Mouse (Mus musculus) ES-E14 (cell line): ENCODE data around the gene Tekt5. TPM values are rescaled to one million over a fixed set of nuclear protein-coding genes. Genes with fewer than 3 reads are reported as not detected.

Source experiments
- DNase-seq: peaks from one replicate; pipeline ENCODE4 v3.0.0-alpha.2; 2013; ENCODE audit warnings: low read depth, low spot score
- H3K27ac ChIP-seq: 2 replicates; pipeline ENCODE4 v1.5.1; 2012; ENCODE audit warnings: low read depth, mild to moderate bottlenecking, low read length, moderate library complexity, mixed read lengths; ENCODE audit not compliant: poor library complexity, insufficient read depth, severe bottlenecking
- H3K36me3 ChIP-seq: 2 replicates; pipeline ENCODE4 v1.6.1; 2012; ENCODE audit warnings: mild to moderate bottlenecking, low read length, moderate library complexity, mixed read lengths; ENCODE audit not compliant: control insufficient read depth, poor library complexity, insufficient read depth, severe bottlenecking
- H3K4me1 ChIP-seq, 2 experiments: fragments of 150-350 bp in 1 of 2; sonication (generic) in 1 of 2; 2 replicates each; pipeline ENCODE4 v1.6.1; 2012; ENCODE audit warnings: low read length in 2 of 2, mild to moderate bottlenecking in 1 of 2, mixed read lengths in 1 of 2; ENCODE audit not compliant: control insufficient read depth in 2 of 2, insufficient read depth in 2 of 2, poor library complexity in 1 of 2
- H3K4me3 ChIP-seq, 2 experiments: fragments of 150-350 bp in 1 of 2; sonication (generic) in 1 of 2; 2 replicates each; pipeline ENCODE4 v1.5.1; 2012; ENCODE audit warnings: low read length in 2 of 2, low read depth in 1 of 2, mild to moderate bottlenecking in 1 of 2, mixed read lengths in 1 of 2; ENCODE audit not compliant: insufficient read depth in 1 of 2, poor library complexity in 1 of 2, severe bottlenecking in 1 of 2
- H3K9ac ChIP-seq: 2 replicates; pipeline ENCODE4 v1.6.1; 2012; ENCODE audit warnings: low read depth, mild to moderate bottlenecking, low read length, mixed read lengths; ENCODE audit not compliant: poor library complexity, insufficient read depth, severe bottlenecking
- H3K9me3 ChIP-seq: fragments of 150-350 bp; sonication (generic); 2 replicates; pipeline ENCODE4 v1.6.1; 2012; ENCODE audit warnings: low read depth, mild to moderate bottlenecking, low read length; ENCODE audit not compliant: control insufficient read depth, insufficient read depth
- CHD2 ChIP-seq: IDR thresholded peaks from 2 replicates; pipeline ENCODE4 v1.6.1; 2014; ENCODE audit warnings: mild to moderate bottlenecking, low read depth, low read length, inconsistent platforms
- HCFC1 ChIP-seq: IDR thresholded peaks from 2 replicates; pipeline ENCODE4 v1.6.1; 2012; ENCODE audit warnings: low read length, inconsistent platforms, borderline replicate concordance; ENCODE audit not compliant: insufficient read depth
- MAFK ChIP-seq: IDR thresholded peaks from 2 replicates; pipeline ENCODE4 v1.6.1; 2014; ENCODE audit warnings: mild to moderate bottlenecking, low read depth, low read length, inconsistent platforms; ENCODE audit not compliant: insufficient read depth
- ZC3H11A ChIP-seq: IDR thresholded peaks from 2 replicates; pipeline ENCODE4 v1.6.1; 2012; ENCODE audit warnings: low read depth, mild to moderate bottlenecking, inconsistent platforms, low read length, borderline replicate concordance
- ZNF384 ChIP-seq: IDR thresholded peaks from 2 replicates; pipeline ENCODE4 v1.6.1; 2012; ENCODE audit warnings: low read depth, low read length, inconsistent platforms
- in situ Hi-C, 2 experiments: fragments of 600-800 bp; cut with MboI; formaldehyde crosslinking; loops; one replicate each; pipeline ENCODE4 v1.15.1; 2025; ENCODE audit warnings: low sequenced_read_pairs in 2 of 2, inconsistent platforms in 1 of 2; ENCODE audit not compliant: unreplicated experiment in 2 of 2
- total RNA-seq: library from RNA; depleted of rRNA; stranded (reverse); fragments of 300-350 nt; gene quantifications from 2 replicates; pipeline ENCODE4 v1.2.3, GENCODE M21; 2012

The Tekt5 gene
- total RNA-seq, 1 experiment = 0.22 TPM

DNA sequence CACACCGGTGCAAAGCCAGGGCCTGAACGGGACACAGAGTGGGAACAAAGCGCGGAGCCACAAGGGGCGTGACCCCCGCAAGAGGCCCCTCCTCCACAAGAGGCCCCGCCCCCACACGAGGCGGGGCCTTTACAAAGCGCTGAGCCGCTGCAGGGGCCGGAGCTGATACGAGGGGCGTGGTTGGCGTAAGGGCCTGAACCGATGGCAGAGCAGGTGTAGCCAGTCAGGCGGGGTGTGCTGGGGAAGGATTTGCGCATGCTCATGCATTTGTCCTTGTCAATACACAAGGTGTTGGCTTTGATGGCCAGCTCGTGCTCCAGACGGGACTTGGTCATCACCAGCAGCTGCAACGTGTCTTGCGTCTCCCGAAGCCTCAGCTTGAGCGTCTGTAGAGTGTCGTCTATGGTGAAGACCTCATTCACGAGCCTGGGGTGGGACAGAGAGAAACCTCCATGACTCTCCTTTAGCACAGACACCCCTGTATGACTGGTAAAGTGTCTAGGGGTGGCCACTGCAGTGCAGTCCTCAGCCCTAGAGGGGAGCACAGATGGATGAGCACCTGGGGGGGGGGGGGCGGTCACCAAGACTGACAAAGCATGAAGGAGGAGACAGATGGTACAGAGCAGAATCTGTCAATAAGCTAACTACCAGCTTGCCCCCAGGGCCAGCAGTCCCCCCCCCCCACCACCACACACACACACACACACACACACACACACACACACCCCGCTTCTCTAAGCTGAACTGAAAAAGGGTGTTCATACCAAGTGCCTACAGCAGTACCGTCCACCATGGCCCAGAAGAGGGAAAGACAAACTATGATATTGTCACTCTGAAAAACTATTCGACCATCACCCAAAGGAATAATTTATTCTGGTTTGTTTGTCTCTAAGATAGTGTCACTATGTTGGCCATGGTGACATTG, 37.0 kb downstream of the Tekt5 start:
- Histone ChIP-seq H3K4me3 (peak overlapping the region in 1 of 2 experiments; percentile 20; a peak in 2 of 4 replicates), H3K9ac (no peak overlapping the region), H3K9me3 (no peaks in the 10 kb centered on the region), H3K27ac (no peak overlapping the region), H3K4me1 (peaks cover 2 to 7% of the 10 kb centered on the region in 2 experiments; a peak in 1 of 4 replicates), H3K36me3 (no peaks in the 10 kb centered on the region)
- no peak for TF ChIP-seq ZC3H11A
- no peak for TF ChIP-seq CHD2
- no peak for TF ChIP-seq ZNF384
- no peak for TF ChIP-seq MAFK
- TF ChIP-seq HCFC1 = no peak
- in situ Hi-C loops = no loop called here
- DNase-seq = peak; percentile 80

GRCm38 (mm10) chr16:10355004-10355403, 40.3 kb downstream of the Tekt5 start:
- in situ Hi-C loops = no loop called here
- Histone ChIP-seq H3K27ac (no peak overlapping the region), H3K4me3 (no peak overlapping the region), H3K9ac (no peak overlapping the region), H3K4me1 (peaks cover 5 to 7% of the 10 kb centered on the region in 2 experiments; a peak in 1 of 4 replicates), H3K9me3 (no peaks in the 10 kb centered on the region), H3K36me3 (no peaks in the 10 kb centered on the region)
- TF ChIP-seq ZNF384 (no peak), HCFC1 (no peak), CHD2 (no peak), MAFK (no peak), ZC3H11A (no peak)
- DNase-seq = no peak

GRCm38 (mm10) chr16:10351050-10351636, 44.1 kb downstream of the Tekt5 start:
- Histone ChIP-seq H3K9me3 (no peaks in the 10 kb centered on the region), H3K27ac (no peak overlapping the region), H3K36me3 (no peaks in the 10 kb centered on the region), H3K4me1 (peaks cover 2 to 3% of the 10 kb centered on the region in 2 experiments; a peak in 1 of 4 replicates), H3K9ac (no peak overlapping the region), H3K4me3 (no peak overlapping the region)
- no peak for TF ChIP-seq CHD2
- in situ Hi-C loops = no loop called here
- DNase-seq = no peak

- Histone ChIP-seq H3K36me3 (no peaks in the 10 kb centered on the region), H3K9ac (no peak overlapping the region), H3K4me3 (no peak overlapping the region), H3K9me3 (no peaks in the 10 kb centered on the region), H3K4me1 (peaks cover 2 to 3% of the 10 kb centered on the region in 2 experiments; a peak in 1 of 4 replicates), H3K27ac (no peak overlapping the region)
- in situ Hi-C loops = no loop called here
- no peak for TF ChIP-seq HCFC1
- TF ChIP-seq ZC3H11A = no peak
- no peak for TF ChIP-seq CHD2
- no peak for TF ChIP-seq ZNF384
- TF ChIP-seq MAFK = no peak
- DNase-seq = no peak
These were observed 45.4 kb downstream of the Tekt5 start for GRCm38 (mm10) chr16:10349876-10350275.
